Mouse (Mus musculus) erythroblast, adult 5-6 weeks (primary cell): ENCODE measurements around the gene Themis3. TPM values are rescaled to one million over a fixed set of nuclear protein-coding genes. Genes with fewer than 3 reads are reported as not detected.

Source experiments
- total RNA-seq, 2 experiments: library from RNA; stranded (forward) in 1 of 2; stranded (reverse) in 1 of 2; fragments of 150-400 nt in 1 of 2; fragments of 200-764, 138-1000 nt in 1 of 2; gene quantifications; 2 replicates each; pipeline versions ENCODE4 v1.2.3 to v1.2.4; 2015 to 2017; ENCODE audit warnings: low replicate concordance in 2 of 2

Gene Themis3
- total RNA-seq, 2 experiments from 2014 or later = not detected

Other genes starting within 250 kb of the Themis3 start
- not detected in 2 replicates for gene Mtcl1, start 144.9 kb downstream of the Themis3 start, total RNA-seq (2015; ENCODE audit: low replicate concordance)
- gene Mtcl1, start 144.9 kb downstream of the Themis3 start, total RNA-seq (2017; ENCODE audit: low replicate concordance) = not detected in 2 replicates
- 5.0 and 5.6 TPM in 2 replicates for gene Rab12, start 74.9 kb downstream of the Themis3 start, total RNA-seq (2015; ENCODE audit: low replicate concordance)
- 5.3 and 10.1 TPM in 2 replicates for gene Rab12, start 74.9 kb downstream of the Themis3 start, total RNA-seq (2017; ENCODE audit: low replicate concordance)